Mouse (Mus musculus) mouse embryonic stem cell (cell line): ENCODE measurements around the gene Proser3.

ENCODE experiments used
- in situ Hi-C, 2 experiments: fragments of 300-500 bp; cut with MboI; formaldehyde crosslinking; loops; 1 replicate in 1 of 2; 3 replicates in 1 of 2; pipeline ENCODE4 v1.14.3; 2019 to 2020; ENCODE audit warnings: low sequenced_read_pairs in 2 of 2, low pct_unique_long_range_greater_than_20kb in 1 of 2, mixed read lengths in 1 of 2; ENCODE audit not compliant: unreplicated experiment in 1 of 2

Gene Proser3

DNA sequence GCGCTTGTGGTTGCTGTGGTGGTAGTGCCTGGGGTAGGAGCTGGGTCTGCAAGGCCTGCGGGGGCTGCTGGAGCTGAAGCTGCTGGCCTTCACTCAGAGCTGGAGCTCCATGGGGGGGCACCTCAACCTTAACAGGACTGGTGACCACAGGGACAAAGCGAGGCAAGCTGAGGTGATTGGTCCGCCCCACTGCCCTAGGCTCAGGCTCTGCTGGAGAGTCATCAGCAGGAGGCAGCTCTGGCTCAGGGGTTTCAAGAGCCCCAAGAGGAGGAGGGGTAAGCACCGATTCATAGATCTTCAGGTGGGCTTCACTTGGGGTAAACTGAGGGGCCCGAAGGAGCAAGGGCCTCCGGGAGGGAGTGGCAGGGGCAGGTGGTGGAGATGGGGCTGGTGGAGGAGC is 33.1 kb upstream of the Proser3 start:
- in situ Hi-C loops = no loop called here

DNA sequence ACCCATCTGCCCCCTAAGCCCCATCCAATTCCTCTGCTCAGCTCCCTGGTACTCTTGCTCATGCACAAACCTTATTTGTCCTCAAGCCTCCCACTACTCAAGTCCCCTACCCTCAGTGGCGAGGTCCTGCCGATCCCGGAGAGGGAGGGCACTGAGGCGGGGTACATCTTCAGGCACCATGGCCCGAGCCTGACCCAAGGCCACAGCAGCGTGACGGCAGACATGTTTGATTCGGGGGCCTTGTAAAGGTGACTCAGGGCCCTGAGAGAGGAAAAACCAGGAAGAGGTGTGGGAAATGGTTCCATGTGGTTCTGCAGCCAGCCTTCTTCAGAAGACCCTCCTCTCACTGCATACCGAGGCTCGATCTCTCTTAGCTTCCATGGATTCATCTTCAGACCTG is 32.2 kb upstream of the Proser3 start:
- in situ Hi-C loops = no loop called here

DNA sequence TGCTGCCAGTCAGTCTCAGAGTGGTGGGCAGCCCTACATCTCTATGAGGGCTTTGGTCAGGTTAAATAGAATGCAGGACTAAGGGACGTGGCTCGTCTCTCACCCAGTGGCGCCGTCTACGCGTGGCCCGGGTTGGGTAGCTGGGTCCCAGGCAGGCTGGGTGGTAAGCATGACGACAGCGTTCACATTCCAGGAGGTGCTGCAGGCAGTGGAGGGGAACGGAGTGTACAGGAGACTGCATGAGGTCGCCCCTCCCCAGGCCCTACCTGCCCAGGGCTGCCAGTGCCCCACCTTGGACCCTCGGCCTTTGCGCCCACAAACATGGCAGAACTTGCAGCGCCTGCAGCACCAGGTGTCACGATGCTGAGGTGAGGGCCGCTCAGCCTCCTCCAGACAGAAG is 29.4 kb upstream of the Proser3 start:
- in situ Hi-C loops = no loop called here

DNA sequence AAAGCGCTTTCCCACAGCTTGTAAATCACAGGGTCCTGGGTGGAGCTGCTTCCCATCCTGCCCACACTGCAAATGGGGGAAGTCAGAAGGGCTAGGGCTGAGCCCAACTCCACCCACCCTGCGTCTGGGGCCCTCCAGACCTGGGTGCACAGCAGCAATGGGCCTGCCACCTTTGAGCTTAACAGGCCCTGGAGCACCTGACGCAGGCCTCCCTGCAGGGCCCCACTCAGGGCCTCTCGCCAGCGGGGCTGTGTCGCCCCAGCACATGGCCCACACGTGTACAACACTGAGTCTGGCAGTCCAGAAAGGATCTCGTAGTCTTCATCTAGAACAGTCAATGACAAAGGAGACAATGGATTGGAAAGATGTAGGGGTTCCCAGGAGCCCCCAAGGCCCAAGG is 27.9 kb upstream of the Proser3 start:
- in situ Hi-C loops = no loop called here

DNA sequence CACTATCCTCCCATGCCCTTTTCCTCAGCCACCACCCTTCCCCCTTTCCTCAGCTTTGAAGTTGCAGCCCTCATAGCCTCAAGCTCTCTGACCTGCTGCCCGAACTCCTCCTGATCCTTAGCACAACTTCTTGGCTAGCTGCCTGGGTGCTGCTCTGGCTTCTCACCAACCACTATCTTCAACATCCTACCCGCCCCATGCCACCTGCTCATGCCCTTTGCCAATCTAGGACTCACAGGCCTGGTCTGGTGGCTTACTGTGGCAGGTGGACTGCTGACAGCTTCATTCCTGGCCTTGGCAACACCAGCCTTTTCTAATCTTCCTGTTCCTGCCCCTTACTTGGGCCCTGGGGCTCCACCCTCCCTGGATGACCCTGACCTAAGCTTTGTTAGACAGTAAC is 20.9 kb upstream of the Proser3 start:
- in situ Hi-C loops = no loop called here

DNA sequence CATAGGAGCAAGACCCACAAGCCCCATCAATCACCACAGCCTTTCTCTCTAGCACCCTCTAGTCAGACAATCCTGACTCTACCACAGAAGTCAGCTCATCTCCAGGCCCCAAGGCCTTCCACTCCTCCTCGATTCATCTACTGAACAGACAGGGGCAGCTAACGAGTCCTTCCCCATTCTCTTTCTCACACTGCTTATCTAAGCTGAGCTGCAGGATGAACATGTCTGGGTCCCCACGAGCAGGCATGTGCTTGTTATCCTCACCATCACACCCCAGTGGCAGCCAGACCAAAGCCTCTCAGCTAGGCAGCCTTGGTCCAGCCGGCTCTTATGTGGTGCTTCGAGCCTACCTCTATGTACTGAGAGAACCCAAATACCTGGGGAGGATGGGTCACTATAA is 20.3 kb upstream of the Proser3 start:
- in situ Hi-C loops = no loop called here

DNA sequence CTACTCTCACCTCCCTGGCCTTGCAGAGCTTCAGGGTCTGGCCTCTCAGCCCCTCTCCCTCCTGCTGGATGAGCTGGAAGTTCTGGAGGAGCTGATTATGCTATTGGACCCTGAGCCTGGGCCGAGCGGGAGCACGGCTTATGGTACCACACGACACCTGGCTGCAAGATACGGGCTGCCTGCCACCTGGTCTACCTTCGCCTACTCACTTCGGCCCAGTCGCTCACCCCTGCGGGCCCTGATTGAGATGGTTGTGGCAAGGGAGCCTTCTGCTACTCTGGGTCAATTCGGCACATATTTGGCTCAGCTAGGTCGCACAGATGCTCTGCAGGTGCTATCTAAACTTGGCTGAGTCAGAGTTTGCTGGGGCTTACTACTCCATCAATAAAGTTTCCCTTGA is 15.5 kb upstream of the Proser3 start:
- in situ Hi-C loops = no loop called here

DNA sequence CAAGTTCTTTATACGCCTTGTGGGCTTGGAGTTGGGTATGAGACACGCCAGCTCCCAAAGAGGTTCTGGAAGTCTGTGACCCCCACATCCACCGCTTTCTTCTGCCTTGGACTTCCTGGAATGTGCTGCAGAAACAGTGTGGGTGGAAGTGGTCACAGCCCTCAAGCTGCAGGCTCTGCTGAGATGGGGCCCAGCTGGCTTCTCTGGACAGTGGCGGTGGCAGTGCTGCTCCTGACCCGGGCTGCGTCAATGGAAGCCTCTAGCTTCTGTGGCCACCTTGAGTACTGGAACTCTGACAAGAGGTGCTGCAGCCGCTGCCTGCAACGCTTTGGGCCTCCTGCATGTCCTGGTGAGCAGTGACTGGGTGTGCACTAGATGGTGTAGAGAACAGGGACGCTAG is 13.9 kb upstream of the Proser3 start:
- in situ Hi-C loops = no loop called here

DNA sequence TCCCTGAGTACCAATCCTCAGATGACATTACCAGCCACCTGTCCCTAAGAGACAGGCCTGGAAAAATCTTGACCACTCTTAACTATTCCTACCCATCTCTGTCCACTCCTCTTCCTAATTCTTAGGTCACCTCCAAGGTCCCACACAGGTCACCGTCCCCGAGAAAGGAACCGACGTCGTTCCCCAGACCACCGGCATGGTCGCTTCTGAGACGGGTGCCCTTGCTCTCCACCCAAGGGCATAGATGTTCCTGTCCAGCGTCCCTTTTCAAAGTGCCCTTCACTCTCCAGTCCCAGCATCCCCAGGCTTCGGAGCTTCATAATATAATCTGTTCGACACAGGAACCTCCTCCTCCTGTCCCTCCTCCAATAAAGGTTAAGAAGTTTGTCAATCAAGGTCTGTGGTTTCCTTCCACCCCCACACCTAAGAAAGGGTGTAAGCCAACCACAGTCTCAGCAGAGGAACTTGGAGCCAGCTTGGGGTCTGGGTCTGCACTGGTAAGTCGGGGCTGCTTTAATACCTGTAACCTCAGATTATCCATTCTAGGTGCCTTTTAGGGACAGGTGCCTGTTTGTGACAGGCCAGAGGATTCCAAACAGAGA is 13.0 kb upstream of the Proser3 start, which contains the start of gene Igflr1:
Gene Igflr1, plus strand, starts transcription at position 458 of the 602 bp plus-strand sequence.
- in situ Hi-C loops = no loop called here

DNA sequence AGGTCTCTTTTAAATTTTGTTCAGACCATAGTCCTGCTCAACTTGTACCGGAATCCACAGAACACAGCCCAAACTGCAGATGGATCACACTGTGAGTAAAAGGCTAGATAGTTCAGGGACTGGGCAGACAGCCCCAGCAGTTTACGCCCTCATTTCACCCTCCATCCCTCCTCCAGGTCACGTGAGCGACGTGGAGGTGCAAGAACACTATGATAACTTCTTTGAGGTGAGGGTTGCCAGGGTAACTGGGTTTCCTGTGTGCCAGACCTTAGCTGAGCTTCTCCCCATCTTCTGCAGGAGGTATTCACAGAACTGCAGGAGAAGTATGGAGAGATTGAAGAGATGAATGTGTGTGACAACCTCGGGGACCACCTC is 11.8 kb upstream of the Proser3 start:
- in situ Hi-C loops = no loop called here

DNA sequence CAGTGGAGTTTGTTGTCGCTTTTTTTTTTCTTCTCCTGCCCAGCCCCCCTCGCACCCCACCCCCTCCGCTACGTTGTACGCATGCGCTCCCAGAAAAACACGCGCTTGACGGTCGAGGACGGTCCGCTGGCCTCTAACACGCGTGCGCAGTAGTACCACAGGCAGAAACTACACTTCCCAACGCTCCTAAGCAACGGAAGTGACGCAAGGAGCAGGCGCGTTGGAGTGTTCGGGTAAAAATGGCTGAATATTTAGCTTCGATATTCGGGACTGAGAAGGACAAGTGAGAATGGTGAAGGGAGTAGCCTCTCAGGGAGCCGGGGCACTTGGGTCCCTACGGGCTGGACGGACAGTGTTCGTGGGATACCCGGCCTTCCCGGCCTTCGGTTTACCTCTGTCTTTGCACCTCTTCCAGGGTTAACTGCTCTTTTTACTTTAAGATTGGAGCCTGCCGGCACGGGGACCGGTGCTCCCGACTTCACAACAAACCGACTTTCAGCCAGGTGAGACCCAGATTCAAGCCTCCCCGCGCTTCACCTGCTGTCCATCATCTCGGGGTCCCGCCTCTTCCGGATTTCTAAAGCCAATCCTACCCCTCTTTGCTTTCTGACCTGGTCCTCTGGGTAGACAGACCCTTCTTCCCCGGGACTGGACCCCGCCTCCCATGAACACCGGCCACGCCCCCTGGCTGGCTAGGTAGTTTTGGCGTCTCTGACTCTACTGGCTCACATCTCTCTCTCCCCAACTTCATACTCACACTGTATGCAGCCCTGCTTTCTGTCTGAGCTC is 11.2 kb upstream of the Proser3 start, which contains the start of the genes U2af1l4, Gm49396 and Psenen:
Gene U2af1l4, plus strand, starts transcription at position 185 of the 789 bp plus-strand sequence.
Gene Gm49396, plus strand, starts transcription at position 228 of the 789 bp plus-strand sequence.
Gene Psenen, minus strand, starts transcription at position 511 of the 789 bp plus-strand sequence.
- in situ Hi-C loops = no loop called here

DNA sequence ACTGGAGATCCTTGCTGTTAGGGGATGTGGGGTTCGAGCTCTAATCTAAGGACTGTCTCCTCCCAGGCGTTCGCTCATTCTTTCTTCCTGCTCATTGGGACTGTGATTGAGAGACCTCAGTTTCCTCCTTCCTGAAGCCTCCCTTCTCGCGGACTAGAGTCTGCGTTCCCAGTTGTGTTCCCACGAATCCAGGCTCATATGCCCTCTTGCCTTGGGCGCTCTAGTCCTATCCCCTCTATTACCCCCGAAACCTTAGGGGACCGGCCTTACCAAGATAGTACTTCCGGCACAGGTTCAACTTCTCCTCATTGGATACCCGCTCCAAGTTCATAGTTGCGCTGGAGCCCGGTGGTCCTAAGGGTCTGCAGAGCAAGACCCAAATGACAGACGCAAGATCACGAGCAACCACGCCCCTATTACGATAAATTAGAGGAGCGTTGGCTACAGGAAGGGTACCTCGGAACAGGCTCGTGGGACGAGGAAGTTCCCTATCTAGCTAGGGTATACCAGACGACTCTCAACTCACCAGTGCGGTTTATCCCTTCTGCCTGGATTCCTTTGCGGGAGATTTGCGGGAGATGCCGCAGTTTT is 10.5 kb upstream of the Proser3 start:
- in situ Hi-C loops = no loop called here

DNA sequence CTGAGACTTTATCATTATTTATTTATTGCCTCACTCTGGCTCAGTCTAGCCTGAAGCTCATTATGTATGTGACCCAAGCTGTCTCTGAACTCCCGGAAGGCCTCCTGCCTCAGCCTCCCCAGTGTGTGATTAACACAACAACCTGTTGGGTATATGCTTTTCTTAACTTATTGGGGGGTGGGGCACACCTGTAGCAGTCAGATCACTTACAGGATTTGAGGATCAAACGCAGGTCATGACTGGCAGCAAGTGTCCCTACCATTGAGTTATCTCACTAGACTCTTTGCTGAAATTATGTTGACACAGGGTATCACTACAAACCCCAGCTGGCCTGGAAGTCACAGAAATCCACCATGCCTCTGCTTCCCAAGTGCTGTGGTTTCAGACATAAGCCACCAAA is 8.2 kb upstream of the Proser3 start:
- in situ Hi-C loops = no loop called here

DNA sequence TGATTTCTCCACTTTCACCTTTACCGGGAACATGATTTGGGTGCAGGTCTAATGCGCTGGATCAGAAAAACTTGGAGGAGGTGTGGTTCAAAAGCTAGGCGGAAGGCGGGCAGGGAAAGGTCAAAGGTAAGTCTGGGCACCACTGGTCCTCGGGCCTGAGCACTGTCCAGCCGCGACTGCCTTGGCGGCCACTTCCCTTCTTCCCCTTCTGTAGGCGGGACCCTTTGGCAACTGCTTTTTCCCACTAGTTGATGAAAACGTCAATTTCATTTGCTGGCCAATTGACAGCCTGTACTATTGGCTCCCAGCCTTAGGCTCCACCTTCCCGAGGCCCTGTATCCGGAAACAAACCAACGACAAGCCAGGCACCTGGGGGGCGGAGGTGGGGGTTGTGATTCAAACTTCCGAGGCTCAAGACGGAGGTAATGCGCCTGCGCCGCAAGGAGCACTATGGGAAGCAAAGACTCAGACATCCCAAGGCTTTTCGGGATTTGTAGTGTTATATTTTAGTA is 7.4 kb upstream of the Proser3 start, which contains the start of gene Lin37:
Gene Lin37, minus strand, starts transcription at position 396 of the 512 bp plus-strand sequence.
- in situ Hi-C loops = no loop called here

DNA sequence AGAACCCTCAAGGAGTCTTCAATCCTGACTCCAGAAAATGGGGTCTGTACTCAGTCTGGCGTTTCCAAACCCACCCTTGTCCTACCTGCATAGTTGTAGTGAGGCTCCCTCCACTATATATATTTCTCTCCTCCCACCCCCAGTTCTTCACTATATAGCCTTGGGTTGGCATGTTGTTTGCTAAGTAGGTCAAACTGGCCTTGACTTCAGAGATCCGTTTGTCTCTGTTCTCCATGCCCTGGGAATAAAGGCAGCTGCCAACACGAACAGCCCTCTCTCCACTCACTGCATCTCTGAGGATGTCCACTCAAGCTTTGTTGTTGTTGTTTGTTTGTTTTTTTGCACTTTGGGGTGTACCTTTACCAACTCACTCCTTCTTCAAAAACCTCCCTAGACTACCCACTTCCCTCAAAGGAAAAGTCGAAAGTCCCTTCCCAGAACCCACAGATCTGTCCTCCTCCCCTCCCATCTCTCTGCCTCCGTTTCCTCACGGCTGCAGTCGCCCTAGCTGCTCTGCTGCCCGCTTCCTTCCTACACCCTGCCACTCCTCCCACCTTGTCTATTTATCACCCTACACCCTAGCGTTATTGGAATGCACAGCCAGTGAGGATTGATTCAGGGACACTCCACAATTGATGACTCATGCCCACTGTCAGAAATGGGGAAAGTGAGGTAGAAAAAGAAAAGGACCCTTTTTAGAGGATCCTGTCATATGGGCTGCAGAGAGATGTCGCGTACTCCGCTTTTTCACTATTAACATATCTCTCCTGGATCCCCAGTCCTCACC is 6.8 kb upstream of the Proser3 start:
- in situ Hi-C loops = no loop called here

DNA sequence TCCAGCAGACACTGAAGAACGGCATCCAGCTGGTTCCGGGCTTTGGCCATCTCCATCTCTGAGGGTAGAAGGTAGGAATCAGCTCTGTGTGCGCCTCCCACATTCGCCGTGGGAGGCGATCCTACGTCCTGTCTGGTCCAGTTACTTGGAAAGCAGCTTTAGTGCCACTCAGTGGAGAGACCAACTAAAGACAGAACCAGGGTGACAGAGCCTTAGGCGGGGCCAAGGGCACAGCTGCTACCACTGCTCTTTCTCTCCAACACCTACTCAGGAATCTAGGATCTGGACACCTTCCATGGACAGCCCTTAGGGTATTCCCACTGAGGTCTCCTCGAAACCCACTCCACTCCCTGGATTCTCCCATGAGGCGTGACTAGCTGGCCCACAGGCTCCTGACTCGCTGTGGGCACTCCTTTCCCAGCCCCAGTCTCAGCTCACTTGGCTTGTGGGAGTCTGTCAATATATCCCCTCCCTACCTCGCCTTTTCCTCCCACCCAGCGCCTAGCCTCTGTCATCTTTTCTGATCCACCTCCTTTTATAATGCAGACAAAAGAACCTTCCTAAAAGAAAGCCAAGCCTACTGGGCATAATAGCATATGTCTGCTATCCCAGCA is 5.9 kb upstream of the Proser3 start:
- in situ Hi-C loops = no loop called here

DNA sequence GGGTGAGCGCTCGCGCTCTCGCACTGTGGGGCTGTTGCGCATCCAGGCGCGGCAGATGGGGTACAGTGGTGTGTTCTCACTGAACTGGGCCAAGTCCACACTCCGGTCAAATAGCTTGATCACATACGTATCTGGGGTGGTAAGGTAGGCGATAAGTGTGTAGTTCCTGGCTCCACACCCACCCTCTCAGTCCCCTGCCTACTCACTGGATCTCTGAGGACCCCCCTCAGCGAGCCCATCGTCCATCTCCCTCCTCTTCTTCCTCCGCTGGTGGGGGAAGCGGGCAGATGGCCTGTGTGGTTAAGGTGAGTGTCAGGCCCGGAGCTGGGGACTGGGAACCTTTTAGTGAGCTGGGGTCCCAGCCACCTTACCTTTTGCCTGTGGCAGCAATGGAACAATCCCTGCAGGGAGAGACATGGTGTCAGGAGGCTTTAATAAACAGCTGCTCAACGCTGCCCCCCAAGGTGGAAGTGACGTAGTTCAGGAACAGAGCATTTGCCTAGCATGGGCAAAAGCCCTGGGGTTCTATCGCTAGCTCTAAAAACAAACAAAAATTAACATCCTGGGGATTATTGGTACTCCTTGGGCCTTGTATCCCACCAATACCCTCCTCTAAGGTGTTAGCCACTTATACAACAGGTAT is 4.9 kb upstream of the Proser3 start:
- in situ Hi-C loops = no loop called here
